Mouse (Mus musculus): ENCODE data around the gene Cacna1g. TPM values are rescaled to one million over a fixed set of nuclear protein-coding genes. Genes with fewer than 3 reads are reported as not detected.

Cacna1g gene
- total and polyA plus RNA-seq, 2 experiments from 2014 or later: 13.2 to 94.6 TPM

- H3K27me3 ChIP-seq (ENCODE audit: insufficient read depth, low read length): 0 out of 2 replicates have a peak, but pooled peaks cover 5% of the 10 kb centered on the region
- no peak for ATAC-seq (ENCODE audit: low FRiP score)
- peak overlapping the region; percentile 67 for H3K27ac ChIP-seq (ENCODE audit: low read depth, low read length)
- peak; percentile 49 for TF ChIP-seq CTCF (IDR thresholded peaks at IDR 0.05)
- H3K4me1 ChIP-seq (ENCODE audit: insufficient read depth, low read length): peaks cover 30% of the 10 kb centered on the region
- DNase-seq (ENCODE audit: low spot score): peak; percentile 47
- H3K4me3 ChIP-seq (ENCODE audit: low read depth, low read length): peak overlapping the region; percentile 96
- H3K36me3 ChIP-seq (ENCODE audit: insufficient read depth, low read length): no peaks in the 10 kb centered on the region
- peak overlapping the region; percentile 87 for H3K4me2 ChIP-seq (ENCODE audit: low read depth, low read length, poor library complexity, severe bottlenecking)
- peak overlapping the region; percentile 86 for H3K9ac ChIP-seq (replicated peaks; ENCODE audit: low read length, poor library complexity, severe bottlenecking)
- H3K9me3 ChIP-seq (ENCODE audit: low read length): no peaks in the 10 kb centered on the region
- 3% methylated on average over 17 of the region's 17 CpGs for WGBS
Observed at GRCm38 (mm10) chr11:94471740-94472584, 2.0 kb downstream of the Cacna1g start.

DNA sequence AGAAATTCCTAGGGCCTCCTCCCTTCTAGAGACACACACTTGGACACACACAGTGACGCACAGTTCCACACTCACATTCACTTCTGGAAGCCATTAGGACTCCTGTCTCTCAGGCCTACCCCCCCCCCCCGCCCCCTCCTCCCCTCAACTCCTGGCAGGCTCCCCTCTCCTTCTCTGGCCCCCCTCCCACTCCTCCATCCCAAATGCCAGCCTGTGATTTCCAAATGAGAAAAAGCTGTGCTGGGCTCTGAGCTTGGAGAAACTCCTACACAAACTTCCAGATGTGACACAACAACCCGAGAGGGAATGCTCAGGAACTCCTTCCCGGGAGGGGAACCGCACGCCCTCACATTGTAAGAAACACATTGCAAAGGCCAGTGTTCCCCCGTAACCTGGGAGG is 3.6 kb downstream of the Cacna1g start:
- no peaks in the 10 kb centered on the region for H3K9me3 ChIP-seq (ENCODE audit: low read length)
- no peak for TF ChIP-seq CTCF (IDR thresholded peaks at IDR 0.05)
- H3K4me2 ChIP-seq (ENCODE audit: low read depth, low read length, poor library complexity, severe bottlenecking): peak overlapping the region; percentile 87
- peaks cover 36% of the 10 kb centered on the region for H3K4me1 ChIP-seq (ENCODE audit: insufficient read depth, low read length)
- WGBS: 21% methylated on average over 6 of the region's 7 CpGs
- H3K27ac ChIP-seq (ENCODE audit: low read depth, low read length): no peak overlapping the region
- DNase-seq (ENCODE audit: low spot score): peak; percentile 29
- H3K9ac ChIP-seq (replicated peaks; ENCODE audit: low read length, poor library complexity, severe bottlenecking): no peak overlapping the region
- ATAC-seq (ENCODE audit: low FRiP score): no peak
- no peaks in the 10 kb centered on the region for H3K36me3 ChIP-seq (ENCODE audit: insufficient read depth, low read length)
- H3K4me3 ChIP-seq (ENCODE audit: low read depth, low read length): peak overlapping the region; percentile 96
- no peaks in the 10 kb centered on the region for H3K27me3 ChIP-seq (ENCODE audit: insufficient read depth, low read length)

DNA sequence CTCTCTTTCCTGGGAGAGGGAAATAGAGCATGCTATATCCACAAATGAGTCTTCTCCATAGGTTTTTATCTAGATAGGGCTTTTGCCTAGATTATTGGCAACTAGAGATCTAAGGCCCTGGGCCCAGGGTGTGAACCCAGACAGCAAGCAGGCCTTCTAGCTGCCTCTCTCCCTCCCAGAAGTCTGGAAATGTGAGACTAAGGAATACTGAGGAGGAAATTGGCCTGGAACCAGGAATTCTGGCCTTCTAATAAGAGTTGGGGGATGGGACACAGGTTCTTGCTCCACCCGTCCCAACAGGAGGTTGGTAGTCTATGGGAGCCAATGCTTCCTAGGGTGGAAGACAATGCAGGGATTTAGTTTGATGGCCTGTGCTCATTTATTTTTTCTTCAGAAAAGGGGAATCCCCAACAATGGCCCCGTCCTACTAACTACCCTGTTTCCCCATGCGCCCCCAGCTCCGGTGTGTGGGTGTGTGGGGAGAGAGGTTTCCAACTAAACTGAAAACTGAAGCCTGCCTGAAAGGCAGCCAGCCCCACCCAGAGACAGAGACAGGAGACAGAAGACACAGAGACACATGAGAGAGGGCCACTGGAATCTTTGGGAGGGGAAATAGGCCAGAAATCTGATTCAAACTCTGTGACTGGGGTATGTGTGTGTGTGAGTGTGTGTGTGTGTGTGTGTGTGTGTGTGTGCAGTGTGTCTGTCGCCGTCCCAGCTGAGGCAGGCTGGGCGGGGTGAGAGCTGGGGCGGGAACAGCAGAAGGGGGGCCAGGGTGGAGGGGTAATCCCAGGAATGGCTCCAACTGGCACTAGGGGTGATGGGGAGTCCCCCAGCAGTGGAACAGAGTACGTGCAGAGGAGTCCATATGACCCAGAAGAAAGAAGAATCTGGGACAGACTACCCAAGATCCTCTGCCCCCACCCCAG is 4.6 kb downstream of the Cacna1g start:
- DNase-seq (ENCODE audit: low spot score) (peak; percentile 33), ATAC-seq (ENCODE audit: low FRiP score) (no peak)
- WGBS: 8% methylated on average over 8 of the region's 9 CpGs
- H3K27me3 ChIP-seq (ENCODE audit: insufficient read depth, low read length): no peaks in the 10 kb centered on the region
- TF ChIP-seq CTCF (IDR thresholded peaks at IDR 0.05): no peak
- H3K36me3 ChIP-seq (ENCODE audit: insufficient read depth, low read length): no peaks in the 10 kb centered on the region
- no peaks in the 10 kb centered on the region for H3K9me3 ChIP-seq (ENCODE audit: low read length)
- 0 out of 2 replicates have a peak overlapping the region, but pooled peaks have one; percentile 5 for H3K4me3 ChIP-seq (ENCODE audit: low read depth, low read length)
- H3K4me2 ChIP-seq (ENCODE audit: low read depth, low read length, poor library complexity, severe bottlenecking): peak overlapping the region; percentile 87
- peaks cover 41% of the 10 kb centered on the region for H3K4me1 ChIP-seq (ENCODE audit: insufficient read depth, low read length)
- H3K27ac ChIP-seq (ENCODE audit: low read depth, low read length): peak overlapping the region; percentile 80
- peak overlapping the region; percentile 40 for H3K9ac ChIP-seq (replicated peaks; ENCODE audit: low read length, poor library complexity, severe bottlenecking)

GRCm38 (mm10) chr11:94468582-94469064 is 5.4 kb downstream of the Cacna1g start:
- TF ChIP-seq CTCF (IDR thresholded peaks at IDR 0.05): no peak
- Histone ChIP-seq H3K36me3 (ENCODE audit: insufficient read depth, low read length) (no peaks in the 10 kb centered on the region), H3K4me2 (ENCODE audit: low read depth, low read length, poor library complexity, severe bottlenecking) (peak overlapping the region; percentile 87), H3K27me3 (ENCODE audit: insufficient read depth, low read length) (no peaks in the 10 kb centered on the region), H3K4me3 (ENCODE audit: low read depth, low read length) (0 out of 2 replicates have a peak overlapping the region, but pooled peaks have one; percentile 0), H3K9ac (replicated peaks; ENCODE audit: low read length, poor library complexity, severe bottlenecking) (peak overlapping the region; percentile 40; the same call in 1 of the 2 replicates), H3K9me3 (ENCODE audit: low read length) (no peaks in the 10 kb centered on the region), H3K27ac (ENCODE audit: low read depth, low read length) (peak overlapping the region; percentile 80), H3K4me1 (ENCODE audit: insufficient read depth, low read length) (peaks cover 41% of the 10 kb centered on the region)
- ATAC-seq (ENCODE audit: low FRiP score) (peak; percentile 89), DNase-seq (ENCODE audit: low spot score) (peak; percentile 97)
- WGBS: 8% methylated on average over 4 of the region's 4 CpGs

- H3K36me3 ChIP-seq (ENCODE audit: insufficient read depth, low read length): peaks cover 8% of the 10 kb centered on the region; the same call in 1 of the 2 replicates
- no peak overlapping the region for H3K4me3 ChIP-seq (ENCODE audit: low read depth, low read length)
- H3K4me2 ChIP-seq (ENCODE audit: low read depth, low read length, poor library complexity, severe bottlenecking): no peak overlapping the region
- 75% methylated on average over 17 of the region's 17 CpGs for WGBS
- H3K27me3 ChIP-seq (ENCODE audit: insufficient read depth, low read length): no peaks in the 10 kb centered on the region
- H3K9me3 ChIP-seq (ENCODE audit: low read length): no peaks in the 10 kb centered on the region
- no peak overlapping the region for H3K9ac ChIP-seq (replicated peaks; ENCODE audit: low read length, poor library complexity, severe bottlenecking)
- no peak overlapping the region for H3K27ac ChIP-seq (ENCODE audit: low read depth, low read length)
- TF ChIP-seq CTCF (IDR thresholded peaks at IDR 0.05): no peak
- DNase-seq (ENCODE audit: low spot score) (no peak), ATAC-seq (ENCODE audit: low FRiP score) (no peak)
- peaks cover 38% of the 10 kb centered on the region for H3K4me1 ChIP-seq (ENCODE audit: insufficient read depth, low read length)
Observed at GRCm38 (mm10) chr11:94466333-94466855, 7.6 kb downstream of the Cacna1g start.

Data from midbrain, postnatal 0 days (tissue).